Mouse (Mus musculus) monocyte, adult 2 months (primary cell): Measurements from ENCODE around the gene Olfr283.
"Not testable (repeated sequence)": the region's sequence is repeated elsewhere in the genome, so short reads cannot be mapped to it uniquely, and the experiment has no call there.

ENCODE experiments used
- DNase-seq, 2 experiments: peaks; one replicate each; pipeline ENCODE4 v3.0.0; 2022; ENCODE audit warnings: low spot score in 2 of 2, low read depth in 1 of 2

Gene Olfr283

GRCm38 (mm10) chr15:98380846-98381245, at the start of gene Olfr283:
Gene Olfr283 (minus strand): TSS chr15:98380946.
- no peak for DNase-seq

- DNase-seq: no peak
Observed at GRCm38 (mm10) chr15:98425188-98425587, 44.4 kb upstream of the Olfr283 start.

- no peak for DNase-seq
Observed at GRCm38 (mm10) chr15:98424753-98425152, 44.0 kb upstream of the Olfr283 start.

- DNase-seq: no peak
Observed at GRCm38 (mm10) chr15:98424326-98424725, 43.6 kb upstream of the Olfr283 start.

- no peak for DNase-seq
Observed at GRCm38 (mm10) chr15:98420897-98421296, 40.2 kb upstream of the Olfr283 start.

- no peak for DNase-seq
Observed at GRCm38 (mm10) chr15:98418096-98418495, 37.4 kb upstream of the Olfr283 start.

GRCm38 (mm10) chr15:98417285-98417684, 36.5 kb upstream of the Olfr283 start:
- not testable (repeated sequence) for DNase-seq

GRCm38 (mm10) chr15:98416802-98417201, 36.1 kb upstream of the Olfr283 start:
- not testable (repeated sequence) for DNase-seq

GRCm38 (mm10) chr15:98415996-98416395, 35.2 kb upstream of the Olfr283 start:
- no peak for DNase-seq

GRCm38 (mm10) chr15:98410249-98410648, 29.5 kb upstream of the Olfr283 start:
- no peak for DNase-seq

- DNase-seq: no peak
Observed at GRCm38 (mm10) chr15:98409635-98410034, 28.9 kb upstream of the Olfr283 start.

- DNase-seq: no peak
Observed at GRCm38 (mm10) chr15:98408406-98409060, 27.8 kb upstream of the Olfr283 start.

- no peak for DNase-seq
Observed at GRCm38 (mm10) chr15:98402356-98402755, 21.6 kb upstream of the Olfr283 start.

- DNase-seq: no peak
Observed at GRCm38 (mm10) chr15:98397136-98397535, 16.4 kb upstream of the Olfr283 start.

GRCm38 (mm10) chr15:98391903-98392187, 11.1 kb upstream of the Olfr283 start:
- no peak for DNase-seq

GRCm38 (mm10) chr15:98391081-98391902, 10.5 kb upstream of the Olfr283 start:
- DNase-seq: no peak

- peak; percentile 25 to 29 for DNase-seq
Observed at GRCm38 (mm10) chr15:98389796-98390195, 9.1 kb upstream of the Olfr283 start.

- DNase-seq: no peak
Observed at GRCm38 (mm10) chr15:98387621-98388020, 6.9 kb upstream of the Olfr283 start.

- DNase-seq: no peak
Observed at GRCm38 (mm10) chr15:98378209-98378608, 2.5 kb downstream of the Olfr283 start.

- no peak for DNase-seq
Observed at GRCm38 (mm10) chr15:98340887-98341286, 39.9 kb downstream of the Olfr283 start, which contains the start of gene Olfr284. Gene Olfr284 (minus strand): TSS chr15:98340987.
